Mouse (Mus musculus): Measurements from ENCODE around the gene Myo15.
"Not testable (repeated sequence)": the region's sequence is repeated elsewhere in the genome, so short reads cannot be mapped to it uniquely, and the experiment has no call there.

Gene Myo15

GRCm38 (mm10) chr11:60507281-60507680 lies 38.1 kb downstream of the Myo15 start:
- no peak for DNase-seq (ENCODE audit: low spot score)

GRCm38 (mm10) chr11:60508950-60509349 lies 39.8 kb downstream of the Myo15 start:
- peak; percentile 17 for DNase-seq (ENCODE audit: low spot score)

GRCm38 (mm10) chr11:60509500-60509899 lies 40.4 kb downstream of the Myo15 start:
- DNase-seq (ENCODE audit: low spot score): peak; percentile 49

GRCm38 (mm10) chr11:60511893-60512292 lies 42.8 kb downstream of the Myo15 start:
- DNase-seq (ENCODE audit: low spot score): no peak

- DNase-seq (ENCODE audit: low spot score): no peak
These were observed 43.4 kb downstream of the Myo15 start for GRCm38 (mm10) chr11:60512520-60512919.

GRCm38 (mm10) chr11:60514941-60515340 lies 45.8 kb downstream of the Myo15 start:
- peak; percentile 8 for DNase-seq (ENCODE audit: low spot score)

GRCm38 (mm10) chr11:60518305-60518704 lies 49.2 kb downstream of the Myo15 start:
- DNase-seq (ENCODE audit: low spot score): no peak

GRCm38 (mm10) chr11:60522027-60522426 lies 52.9 kb downstream of the Myo15 start:
- DNase-seq (ENCODE audit: low spot score): no peak

- DNase-seq (ENCODE audit: low spot score): peak; percentile 43
These were observed 53.7 kb downstream of the Myo15 start for GRCm38 (mm10) chr11:60522661-60523365.

- no peak for DNase-seq (ENCODE audit: low spot score)
These were observed 57.3 kb downstream of the Myo15 start for GRCm38 (mm10) chr11:60526461-60526860.

GRCm38 (mm10) chr11:60535676-60536075 lies 66.5 kb downstream of the Myo15 start:
- no peak for DNase-seq (ENCODE audit: low spot score)

- peak; percentile 63 for DNase-seq (ENCODE audit: low spot score)
These were observed 67.2 kb downstream of the Myo15 start, which contains the start of gene Alkbh5 for GRCm38 (mm10) chr11:60536180-60536858. Alkbh5 (plus strand) TSS chr11:60536381.

- DNase-seq (ENCODE audit: low spot score): peak; percentile 93
These were observed 67.8 kb downstream of the Myo15 start for GRCm38 (mm10) chr11:60536859-60537467.

GRCm38 (mm10) chr11:60537468-60538347 lies 68.6 kb downstream of the Myo15 start:
- peak; percentile 96 for DNase-seq (ENCODE audit: low spot score)

GRCm38 (mm10) chr11:60538371-60539281 lies 69.5 kb downstream of the Myo15 start:
- DNase-seq (ENCODE audit: low spot score): peak; percentile 52

GRCm38 (mm10) chr11:60539540-60539939 lies 70.4 kb downstream of the Myo15 start:
- no peak for DNase-seq (ENCODE audit: low spot score)

GRCm38 (mm10) chr11:60540002-60540610 lies 71.0 kb downstream of the Myo15 start:
- DNase-seq (ENCODE audit: low spot score): peak; percentile 29

GRCm38 (mm10) chr11:60540761-60541160 lies 71.6 kb downstream of the Myo15 start:
- no peak for DNase-seq (ENCODE audit: low spot score)

GRCm38 (mm10) chr11:60541831-60542230 lies 72.7 kb downstream of the Myo15 start:
- no peak for DNase-seq (ENCODE audit: low spot score)

GRCm38 (mm10) chr11:60543211-60543610 lies 74.1 kb downstream of the Myo15 start:
- not testable (repeated sequence) for DNase-seq (ENCODE audit: low spot score)

All from embryo, embryonic 10.5 days (tissue).